Mouse (Mus musculus) small intestine, adult 2 months (tissue): ENCODE data around the gene Slc10a1.
"Not testable (repeated sequence)": the region's sequence is repeated elsewhere in the genome, so short reads cannot be mapped to it uniquely, and the experiment has no call there.

Experiments
- CTCF ChIP-seq: fragments of 200-500 bp; IDR thresholded peaks from 2 replicates; pipeline ENCODE4 v1.5.1; 2012; ENCODE audit warnings: low read depth, mild to moderate bottlenecking, control low read depth, inconsistent platforms, low read length, moderate library complexity, mixed read lengths; ENCODE audit not compliant: insufficient replicate concordance, insufficient read length; ENCODE audit errors: extremely low read depth
- POLR2A ChIP-seq: fragments of 200-500 bp; IDR thresholded peaks from 2 replicates; pipeline ENCODE4 v1.6.1; 2012; ENCODE audit warnings: low read depth, mild to moderate bottlenecking, control low read depth, inconsistent platforms, low read length, moderate library complexity

DNA sequence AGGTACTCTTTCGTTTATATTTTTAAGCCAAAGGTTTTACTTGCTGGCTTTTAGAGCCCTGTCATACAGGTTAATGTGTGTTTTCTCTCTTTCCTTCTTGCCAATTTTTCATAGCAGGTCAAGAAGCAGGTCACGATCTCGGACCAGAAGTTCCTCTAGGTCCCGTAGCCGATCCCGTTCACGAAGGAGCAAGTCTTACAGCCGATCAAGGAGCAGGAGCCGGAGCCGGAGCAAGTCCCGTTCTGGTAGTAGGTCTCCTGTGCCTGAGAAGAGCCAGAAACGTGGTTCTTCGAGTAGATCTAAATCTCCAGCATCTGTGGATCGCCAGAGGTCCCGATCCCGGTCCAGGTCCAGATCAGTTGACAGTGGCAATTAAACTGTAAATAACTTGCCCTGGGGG, 18.9 kb downstream of the Slc10a1 start:
- not testable (repeated sequence) for TF ChIP-seq CTCF, POLR2A
